Mouse (Mus musculus) c-Kit-negative CD71-positive TER-119-positive erythroid progenitor cells, embryonic 14.5 days (primary cell): ENCODE measurements around the gene 1700066M21Rik.
A peak's percentile ranks its signal among the peaks of the same experiment; 100 is the strongest.

Experiments used
- DNase-seq: peaks from one replicate; pipeline ENCODE4 v3.0.0-alpha.2; 2013; ENCODE audit warnings: low read depth, low spot score

The 1700066M21Rik gene

GRCm38 (mm10) chr1:57392417-57392816, 15.0 kb downstream of the 1700066M21Rik start:
- DNase-seq: no peak

DNA sequence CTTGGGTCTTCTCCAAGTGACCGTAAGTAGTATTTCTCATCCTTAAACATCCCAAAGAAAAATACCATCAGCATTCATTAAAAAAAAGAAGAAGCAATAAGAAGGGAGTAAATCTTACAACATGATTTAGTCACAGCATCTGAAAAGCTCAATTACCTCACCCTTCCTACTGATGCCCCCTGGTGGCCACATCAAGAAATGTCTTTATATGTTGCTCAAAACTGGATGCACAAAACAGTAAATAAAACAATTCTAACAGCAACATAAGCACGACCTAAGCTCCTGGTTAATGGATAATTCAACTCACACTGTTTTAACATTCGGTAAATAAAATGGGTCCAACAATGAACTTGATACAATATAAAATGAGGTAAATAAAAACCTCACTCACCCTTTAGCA, 16.6 kb downstream of the 1700066M21Rik start:
- DNase-seq: peak; percentile 46

GRCm38 (mm10) chr1:57400321-57400720, 22.9 kb downstream of the 1700066M21Rik start:
- no peak for DNase-seq

GRCm38 (mm10) chr1:57400877-57401276, 23.5 kb downstream of the 1700066M21Rik start:
- DNase-seq: no peak

- no peak for DNase-seq
Observed at GRCm38 (mm10) chr1:57402116-57402515, 24.7 kb downstream of the 1700066M21Rik start.

DNA sequence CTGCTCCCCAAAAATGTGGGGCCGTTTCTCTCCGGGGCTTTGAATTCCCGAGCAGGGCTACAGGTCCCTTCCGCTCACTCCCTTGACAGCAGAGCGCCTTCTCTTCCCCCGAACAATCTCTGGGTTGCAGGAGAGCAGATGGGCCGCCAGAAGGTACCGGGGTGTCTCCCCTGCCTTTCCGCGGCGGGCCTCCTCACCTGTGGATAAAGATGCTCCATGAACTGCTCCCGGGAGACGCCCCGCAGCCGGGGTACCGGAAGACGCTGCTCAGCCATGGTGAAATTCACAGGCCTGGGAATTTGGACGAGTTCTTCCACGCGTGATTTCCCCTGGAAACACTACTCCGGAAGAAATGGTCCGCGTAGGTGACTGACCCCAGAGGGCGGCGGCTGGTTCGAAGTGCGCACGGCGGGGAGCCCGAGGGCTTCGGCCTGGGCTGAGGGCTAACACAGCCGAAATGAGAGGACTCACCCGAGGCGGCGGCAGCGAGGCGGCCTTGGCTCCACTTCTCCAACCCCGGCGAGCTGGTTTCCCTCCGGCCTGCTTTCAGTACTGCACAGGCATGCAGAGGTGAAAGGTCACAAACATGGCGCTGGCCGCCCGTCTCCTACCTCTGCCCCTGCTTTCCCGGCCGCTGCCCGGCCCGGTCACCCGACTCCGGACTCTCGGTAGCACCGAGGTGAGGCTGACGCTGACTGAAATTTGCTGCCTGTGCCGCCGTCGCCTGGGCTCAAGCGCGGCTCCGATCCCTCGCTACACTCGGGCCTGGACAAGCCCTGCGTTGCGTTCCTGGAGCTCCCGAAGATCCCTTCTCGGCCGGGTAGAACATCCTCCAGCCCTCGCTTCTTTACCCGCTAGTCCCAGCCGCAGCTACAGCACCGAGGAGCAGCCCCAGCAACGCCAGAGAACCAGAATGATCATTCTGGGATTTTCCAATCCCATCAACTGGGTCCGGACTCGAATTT, 29.0 kb downstream of the 1700066M21Rik start, which contains the start of the genes Maip1 and Tyw5:
TSS of gene Maip1 (plus strand) at position 142 of the 965 bp plus-strand sequence.
TSS of gene Tyw5 (minus strand) at position 915 of the 965 bp plus-strand sequence.
- peak; percentile 78 for DNase-seq

DNA sequence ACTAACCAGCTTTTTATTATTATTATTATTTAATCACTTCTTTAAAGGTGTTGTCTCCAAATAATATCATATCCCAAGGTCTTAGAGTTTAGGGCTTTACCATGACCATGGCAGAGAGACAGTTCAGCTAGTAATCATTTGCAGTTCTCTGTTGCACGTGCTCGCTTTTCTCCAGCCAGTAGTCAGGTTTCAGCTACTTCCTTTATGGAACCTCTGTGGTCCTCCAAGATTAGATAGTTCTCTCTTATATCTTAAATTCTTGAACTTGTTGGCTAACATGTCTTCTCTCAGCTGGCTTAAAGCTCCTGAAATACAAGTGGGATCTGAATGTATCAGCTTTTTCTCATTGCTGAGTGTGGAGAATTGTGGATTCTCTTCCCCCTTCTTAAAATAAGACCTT, 31.6 kb downstream of the 1700066M21Rik start:
- no peak for DNase-seq

GRCm38 (mm10) chr1:57413397-57413796, 36.0 kb downstream of the 1700066M21Rik start:
- no peak for DNase-seq

- no peak for DNase-seq
Observed at GRCm38 (mm10) chr1:57423696-57424095, 46.3 kb downstream of the 1700066M21Rik start.

DNA sequence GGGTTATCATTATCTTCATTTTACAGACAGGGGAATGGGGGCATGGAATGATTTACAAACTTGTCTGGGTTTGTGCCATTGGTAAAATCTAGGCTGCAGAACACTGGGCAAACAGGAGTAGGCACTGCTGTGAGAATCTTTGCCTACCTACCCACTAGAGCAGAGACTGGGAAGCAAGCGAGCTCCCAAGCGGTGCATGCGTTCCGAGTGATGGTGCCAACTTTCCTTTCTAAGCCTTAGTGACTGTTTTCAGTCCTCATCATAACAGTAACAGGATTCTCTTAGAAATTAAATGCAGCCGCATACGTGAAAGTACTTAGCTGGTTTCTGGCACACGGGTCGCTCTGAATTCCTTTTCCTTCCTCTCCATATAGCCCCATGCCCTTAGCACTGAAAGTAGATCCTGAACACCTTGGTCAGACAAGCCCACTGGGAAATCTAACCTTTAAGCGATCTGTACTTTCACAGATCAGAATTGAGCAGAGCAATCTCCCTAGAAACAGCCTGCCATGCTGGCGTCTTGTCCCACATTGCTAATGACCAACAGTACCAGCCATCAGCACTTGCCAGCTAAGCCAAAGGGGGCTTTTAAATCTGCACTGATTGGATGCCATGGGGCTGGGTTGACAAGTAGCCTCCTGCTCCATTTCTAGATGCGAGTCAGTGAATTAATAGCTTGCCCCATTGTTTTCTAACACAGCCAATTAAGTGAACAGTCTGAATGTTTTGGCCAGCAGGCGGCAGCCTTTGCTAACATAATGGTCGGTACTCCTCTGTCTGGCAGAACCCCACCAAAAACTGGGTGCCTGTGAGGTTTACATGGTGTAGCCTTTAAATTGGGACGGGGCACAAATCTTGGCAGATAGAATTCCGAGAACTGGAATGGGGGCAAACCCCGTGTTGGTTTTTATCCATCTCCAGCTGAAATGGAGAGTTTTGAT, 51.2 kb downstream of the 1700066M21Rik start:
- DNase-seq: no peak

GRCm38 (mm10) chr1:57429786-57430483, 52.5 kb downstream of the 1700066M21Rik start:
- no peak for DNase-seq

DNA sequence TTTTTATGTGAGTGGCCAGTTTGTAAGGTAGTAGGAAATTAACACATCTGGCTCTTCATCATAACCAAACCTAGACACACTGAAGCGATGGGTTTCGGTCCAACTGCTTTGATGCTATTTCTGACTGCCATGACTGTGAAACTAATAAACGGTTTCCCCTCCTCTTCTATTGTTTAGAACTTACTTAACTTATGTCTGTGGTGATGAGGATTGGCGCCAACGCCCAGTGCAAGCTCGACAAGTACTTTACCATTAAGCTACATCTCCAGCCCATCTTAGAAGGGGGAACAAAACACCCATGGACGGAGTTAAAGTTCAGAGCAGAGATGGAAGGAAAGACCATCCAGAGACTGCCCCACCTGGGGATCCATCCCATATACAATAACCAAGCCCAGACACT, 55.7 kb downstream of the 1700066M21Rik start:
- no peak for DNase-seq
